Mouse (Mus musculus) liver, embryonic 14.5 days (tissue): Measurements from ENCODE around the gene Maco1. TPM values are rescaled to one million over a fixed set of nuclear protein-coding genes. Genes with fewer than 3 reads are reported as not detected.

Experiments
- ATAC-seq: fragments of 200-750 bp; cut with Nextera tagmentation; 2 replicates; pipeline ENCODE4 v1.8.0; 2017; ENCODE audit warnings: moderate number of reproducible peaks, mild to moderate bottlenecking, moderate library complexity; ENCODE audit not compliant: insufficient read depth
- DNase-seq, 3 experiments: peaks; one replicate each; pipeline ENCODE4 v3.0.0-alpha.2; 2012 to 2013; ENCODE audit warnings: low read depth in 3 of 3, low spot score in 3 of 3
- H3K27ac ChIP-seq: fragments of 300-500 bp; sonication (generic); 2 replicates; pipeline ENCODE4 v1.5.1; 2014; ENCODE audit warnings: moderate library complexity, mild to moderate bottlenecking, control low read depth, inconsistent platforms
- H3K27me3 ChIP-seq: fragments of 300-500 bp; sonication (generic); 2 replicates; pipeline ENCODE4 v1.6.1; 2014; ENCODE audit warnings: mild to moderate bottlenecking, low read length, moderate library complexity; ENCODE audit not compliant: control insufficient read depth, insufficient read depth
- H3K36me3 ChIP-seq: fragments of 300-500 bp; sonication (generic); replicated peaks from 2 replicates; pipeline ENCODE4 v1.6.1; 2014; ENCODE audit warnings: low read depth; ENCODE audit not compliant: control insufficient read depth, insufficient read depth
- H3K4me1 ChIP-seq, 2 experiments: fragments of 200-500 bp in 1 of 2; fragments of 300-500 bp in 1 of 2; sonication (generic) in 1 of 2; replicated peaks; 2 replicates each; pipeline ENCODE4 v1.6.1; 2012 to 2014; ENCODE audit warnings: antibody characterized with exemption in 1 of 2, inconsistent platforms in 1 of 2, low read length in 1 of 2; ENCODE audit not compliant: control insufficient read depth in 2 of 2, insufficient read depth in 2 of 2
- H3K4me2 ChIP-seq: fragments of 300-500 bp; sonication (generic); 2 replicates; pipeline ENCODE4 v1.6.1; 2014; ENCODE audit warnings: low read depth, mild to moderate bottlenecking, control low read depth, moderate library complexity
- H3K4me3 ChIP-seq, 2 experiments: fragments of 200-500 bp in 1 of 2; fragments of 300-500 bp in 1 of 2; sonication (generic) in 1 of 2; 2 replicates each; pipeline ENCODE4 v1.5.1; 2012 to 2014; ENCODE audit warnings: low read depth in 2 of 2, low read length in 2 of 2, mild to moderate bottlenecking in 2 of 2, control low read depth in 1 of 2, inconsistent platforms in 1 of 2, moderate library complexity in 1 of 2; ENCODE audit not compliant: insufficient read depth in 1 of 2
- H3K9ac ChIP-seq: fragments of 300-500 bp; sonication (generic); replicated peaks from 2 replicates; pipeline ENCODE4 v1.6.1; 2014; ENCODE audit warnings: mild to moderate bottlenecking, control low read depth, moderate library complexity
- H3K9me3 ChIP-seq: fragments of 300-500 bp; sonication (generic); 2 replicates; pipeline ENCODE4 v1.6.1; 2016; ENCODE audit warnings: low read length, mixed read lengths; ENCODE audit not compliant: control insufficient read depth
- CTCF ChIP-seq: IDR thresholded peaks from 2 replicates; pipeline ENCODE4 v1.5.1; 2016; ENCODE audit warnings: antibody characterized with exemption, low read depth, control low read depth
- EP300 ChIP-seq: IDR thresholded peaks from 2 replicates; pipeline ENCODE4 v1.6.1; 2016; ENCODE audit warnings: antibody characterized with exemption, low read depth
- WGBS: fragments of 180-500 bp; shearing (Covaris S2); extraction: QIAGEN DNeasy Blood & Tissue Kit; methylation state at CpG from one replicate; pipeline ENCODE4 v1.1.7; 2014; ENCODE audit not compliant: insufficient replicate concordance; 5-methylcytosine and 5-hydroxymethylcytosine counted together
- polyA plus RNA-seq, 2 experiments: library from polyadenylated mRNA; depleted of rRNA in 1 of 2; stranded (reverse) in 1 of 2; unstranded in 1 of 2; fragments of >200 nt; fragmentation: Nextera tagmentation in 1 of 2; extraction: Ambion mirVana in 1 of 2; gene quantifications; 2 replicates each; pipeline versions ENCODE4 v1.2.1 to v1.2.3; 2012 to 2014

Maco1 gene
- polyA plus RNA-seq, 2 experiments, result 9.3 to 13.0 TPM

DNA sequence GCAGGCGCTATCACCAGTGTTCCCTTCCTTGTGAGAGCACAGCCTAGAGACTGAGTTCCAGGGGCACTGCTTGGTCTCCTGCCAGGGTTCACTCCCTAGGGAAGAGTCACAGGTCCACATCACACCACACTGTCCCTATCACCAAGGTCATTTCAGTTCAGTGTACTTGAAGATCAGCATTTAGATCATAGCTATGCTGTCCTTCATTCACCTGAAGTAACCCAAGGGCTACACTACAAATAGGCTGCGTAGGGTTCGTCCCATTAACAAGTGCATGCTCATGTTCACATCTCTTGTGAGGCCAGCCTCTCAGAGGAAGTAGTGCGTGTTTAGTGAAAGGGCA is 38.9 kb downstream of the Maco1 start:
- Histone ChIP-seq H3K36me3 (peaks cover 27% of the 10 kb centered on the region), H3K9me3 (no peaks in the 10 kb centered on the region), H3K27me3 (no peaks in the 10 kb centered on the region), H3K27ac (no peak overlapping the region), H3K4me3 (no peak overlapping the region), H3K4me1 (no peaks in the 10 kb centered on the region), H3K9ac (no peak overlapping the region), H3K4me2 (no peak overlapping the region)
- no peak for ATAC-seq
- TF ChIP-seq EP300 (no peak), CTCF (no peak)
- DNase-seq, result no peak
- 89% methylated on average over 4 of the region's 4 CpGs for WGBS

DNA sequence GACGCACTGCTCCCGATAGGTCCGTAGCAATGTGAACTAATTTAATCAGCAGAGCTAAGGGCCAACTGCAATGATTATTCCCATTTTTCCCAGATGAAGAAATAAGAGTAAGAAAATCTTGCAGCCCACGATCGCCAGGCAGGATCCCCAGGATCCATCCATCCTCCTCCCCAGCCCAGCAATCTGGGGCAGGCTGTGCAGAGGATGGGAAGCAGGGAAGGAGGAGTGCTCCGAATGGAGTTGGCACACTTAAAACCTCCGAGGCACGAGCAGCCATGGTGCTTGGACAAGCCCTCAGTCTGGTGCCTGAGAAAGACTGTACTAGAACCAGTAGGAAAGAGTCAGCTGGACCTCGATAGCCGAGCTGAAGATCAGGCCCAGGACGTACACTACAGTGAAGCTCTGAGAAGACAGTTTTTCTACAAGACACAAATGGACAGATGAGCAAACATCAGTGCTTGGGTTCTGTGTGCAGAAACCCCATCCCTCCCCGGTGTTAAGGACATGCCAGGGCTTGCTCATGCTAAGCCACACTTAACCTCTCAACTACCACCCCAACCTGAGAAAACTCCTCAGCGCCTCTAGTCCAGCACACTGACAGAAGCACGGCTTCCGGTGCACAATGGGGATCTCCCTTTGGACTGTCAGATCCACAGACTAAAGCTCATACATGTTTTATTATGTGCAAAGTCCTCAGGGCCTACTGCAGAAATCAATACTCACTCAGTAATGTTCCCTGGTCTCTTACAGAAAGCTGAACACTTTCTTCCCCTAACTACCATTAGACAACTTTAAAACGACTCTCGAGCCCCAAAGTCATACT is 39.5 kb downstream of the Maco1 start:
- Histone ChIP-seq H3K4me2 (no peak overlapping the region), H3K9me3 (no peaks in the 10 kb centered on the region), H3K27me3 (no peaks in the 10 kb centered on the region), H3K4me3 (no peak overlapping the region), H3K4me1 (no peaks in the 10 kb centered on the region), H3K27ac (no peak overlapping the region), H3K36me3 (peaks cover 33% of the 10 kb centered on the region), H3K9ac (no peak overlapping the region)
- ATAC-seq (no peak), DNase-seq (no peak)
- WGBS, result 87% methylated on average over 17 of the region's 17 CpGs
- TF ChIP-seq EP300, result no peak
- TF ChIP-seq CTCF, result no peak

- WGBS, result 87% methylated on average over 5 of the region's 5 CpGs
- TF ChIP-seq EP300 (no peak), CTCF (no peak)
- H3K4me2 ChIP-seq, result no peak overlapping the region
- ATAC-seq (no peak), DNase-seq (no peak)
- H3K9ac ChIP-seq, result no peak overlapping the region
- H3K4me1 ChIP-seq, result no peaks in the 10 kb centered on the region
- no peaks in the 10 kb centered on the region for H3K9me3 ChIP-seq
- no peak overlapping the region for H3K4me3 ChIP-seq
- no peaks in the 10 kb centered on the region for H3K27me3 ChIP-seq
- no peak overlapping the region for H3K27ac ChIP-seq
- H3K36me3 ChIP-seq, result peaks cover 75% of the 10 kb centered on the region
Measured at GRCm38 (mm10) chr4:134804765-134805164, 48.4 kb downstream of the Maco1 start.

- peaks cover 56% of the 10 kb centered on the region for H3K36me3 ChIP-seq
- H3K9ac ChIP-seq, result no peak overlapping the region
- ATAC-seq, result no peak
- H3K27me3 ChIP-seq, result no peaks in the 10 kb centered on the region
- H3K4me3 ChIP-seq, result no peak overlapping the region
- no peaks in the 10 kb centered on the region for H3K9me3 ChIP-seq
- no peak overlapping the region for H3K27ac ChIP-seq
- no peak overlapping the region for H3K4me2 ChIP-seq
- no peak for TF ChIP-seq CTCF
- no peak for DNase-seq
- WGBS, result 85% methylated on average over 3 of the region's 3 CpGs
- no peaks in the 10 kb centered on the region; a peak in 1 of 4 replicates for H3K4me1 ChIP-seq
Measured at GRCm38 (mm10) chr4:134802765-134803164, 50.4 kb downstream of the Maco1 start.

DNA sequence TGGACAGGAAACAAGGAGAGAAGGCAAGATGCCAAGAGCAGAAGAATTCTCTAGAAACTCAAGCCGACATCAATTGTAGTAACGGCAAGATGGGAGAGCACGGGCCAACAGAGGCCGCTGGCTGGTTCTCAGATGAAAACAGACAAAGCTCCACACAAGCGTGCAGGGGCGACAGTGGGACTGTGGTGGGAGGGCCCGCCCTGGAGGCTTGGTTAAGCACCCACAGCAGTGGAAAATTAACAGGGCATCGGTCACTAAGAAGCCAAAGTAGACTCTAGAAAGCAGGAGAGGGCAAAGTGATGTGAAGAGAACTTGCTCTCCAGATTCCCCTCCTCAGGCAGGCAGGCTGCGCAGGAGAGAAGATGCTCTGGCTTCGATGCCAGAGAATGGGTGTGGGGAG is 51.0 kb downstream of the Maco1 start:
- Histone ChIP-seq H3K4me3 (no peak overlapping the region), H3K27ac (no peak overlapping the region), H3K9me3 (no peaks in the 10 kb centered on the region), H3K4me2 (no peak overlapping the region), H3K9ac (no peak overlapping the region), H3K27me3 (no peaks in the 10 kb centered on the region), H3K36me3 (peaks cover 50% of the 10 kb centered on the region), H3K4me1 (no peaks in the 10 kb centered on the region; a peak in 1 of 4 replicates)
- TF ChIP-seq EP300 (no peak), CTCF (no peak)
- WGBS, result 86% methylated on average over 10 of the region's 10 CpGs
- ATAC-seq (no peak), DNase-seq (no peak)
